Mouse (Mus musculus) liver, adult 2 months (tissue): ENCODE results near the gene Clec4f. TPM values are rescaled to one million over a fixed set of nuclear protein-coding genes. Genes with fewer than 3 reads are reported as not detected.

Experiments
- DNase-seq: peaks from one replicate; pipeline ENCODE4 v3.0.0-alpha.2; 2011; ENCODE audit warnings: low read depth, low spot score; ENCODE audit errors: extremely low read depth
- H3K27ac ChIP-seq: fragments of 200-500 bp; replicated peaks from 2 replicates; pipeline ENCODE4 v1.5.1; 2012; ENCODE audit warnings: low read depth, mild to moderate bottlenecking, control low read depth, inconsistent platforms, low read length; ENCODE audit not compliant: insufficient read depth
- H3K27me3 ChIP-seq: fragments of 200-500 bp; 2 replicates; pipeline ENCODE4 v1.6.1; 2012; ENCODE audit warnings: mild to moderate bottlenecking, moderate library complexity, low read length, inconsistent platforms; ENCODE audit not compliant: control insufficient read depth, insufficient read depth
- H3K36me3 ChIP-seq: fragments of 200-500 bp; 2 replicates; pipeline ENCODE4 v1.6.1; 2012; ENCODE audit warnings: low read length, inconsistent platforms; ENCODE audit not compliant: control insufficient read depth, insufficient read depth
- H3K4me1 ChIP-seq: fragments of 200-500 bp; 2 replicates; pipeline ENCODE4 v1.6.1; 2011; ENCODE audit warnings: low read length; ENCODE audit not compliant: control insufficient read depth, insufficient read depth
- H3K4me3 ChIP-seq: fragments of 200-500 bp; 2 replicates; pipeline ENCODE4 v1.5.1; 2011; ENCODE audit warnings: low read depth, mild to moderate bottlenecking, control low read depth, low read length, moderate library complexity; ENCODE audit not compliant: insufficient read depth
- H3K79me2 ChIP-seq: fragments of 200-500 bp; 2 replicates; pipeline ENCODE4 v1.6.1; 2012; ENCODE audit warnings: inconsistent platforms, mild to moderate bottlenecking, low read length, moderate library complexity; ENCODE audit not compliant: control insufficient read depth, insufficient read depth
- H3K9ac ChIP-seq: fragments of 200-500 bp; 2 replicates; pipeline ENCODE4 v1.6.1; 2012; ENCODE audit warnings: low read depth, mild to moderate bottlenecking, control low read depth, inconsistent platforms, low read length
- CTCF ChIP-seq: fragments of 200-500 bp; IDR thresholded peaks from 2 replicates; pipeline ENCODE4 v1.5.1; 2011; ENCODE audit warnings: low read depth, low read length, control low read depth
- POLR2A ChIP-seq: fragments of 200-500 bp; IDR thresholded peaks from 2 replicates; pipeline ENCODE4 v1.6.1; 2011; ENCODE audit warnings: low read length, control low read depth; ENCODE audit not compliant: insufficient read depth; ENCODE audit errors: extremely low read depth
- WGBS: fragments of 180-500 bp; shearing (Covaris S2); methylation state at CpG from one replicate; pipeline ENCODE4 v1.1.7; 2018; 5-methylcytosine and 5-hydroxymethylcytosine counted together
- polyA plus RNA-seq: library from polyadenylated mRNA; depleted of rRNA; stranded (reverse); fragments of >200 nt; gene quantifications from 2 replicates; pipeline ENCODE4 v1.2.3, GENCODE M21; 2012
- total RNA-seq: library from RNA; depleted of rRNA; stranded (reverse); fragments of >200 nt; gene quantifications from 2 replicates; pipeline ENCODE4 v1.2.3, GENCODE M21; 2014

Gene Clec4f
- total and polyA plus RNA-seq, 2 experiments: 52.3 to 171 TPM

GRCm38 (mm10) chr6:83702146-83702999 is 46.4 kb upstream of the Clec4f start:
- peaks cover 28% of the 10 kb centered on the region for H3K27me3 ChIP-seq
- H3K36me3 ChIP-seq: no peaks in the 10 kb centered on the region
- H3K4me1 ChIP-seq: no peaks in the 10 kb centered on the region
- no peak for DNase-seq
- 5% methylated on average over 53 of the region's 53 CpGs for WGBS
- H3K9ac ChIP-seq: no peak overlapping the region
- H3K27ac ChIP-seq: no peak overlapping the region
- TF ChIP-seq POLR2A (no peak), CTCF (no peak)
- no peak overlapping the region for H3K4me3 ChIP-seq
- H3K79me2 ChIP-seq: no peaks in the 10 kb centered on the region

- H3K79me2 ChIP-seq: no peaks in the 10 kb centered on the region
- TF ChIP-seq POLR2A: no peak
- TF ChIP-seq CTCF: no peak
- no peak overlapping the region for H3K27ac ChIP-seq
- WGBS: under 1% methylated on average over 11 of the region's 11 CpGs
- no peak overlapping the region for H3K4me3 ChIP-seq
- H3K36me3 ChIP-seq: no peaks in the 10 kb centered on the region
- H3K9ac ChIP-seq: no peak overlapping the region
- peaks cover 29% of the 10 kb centered on the region for H3K27me3 ChIP-seq
- H3K4me1 ChIP-seq: no peaks in the 10 kb centered on the region
- DNase-seq: no peak
Observed at GRCm38 (mm10) chr6:83701001-83701400, 45.0 kb upstream of the Clec4f start.

- WGBS: 11% methylated on average over 5 of the region's 5 CpGs
- Histone ChIP-seq H3K4me1 (no peaks in the 10 kb centered on the region), H3K27ac (no peak overlapping the region), H3K36me3 (no peaks in the 10 kb centered on the region), H3K4me3 (no peak overlapping the region), H3K9ac (no peak overlapping the region), H3K79me2 (no peaks in the 10 kb centered on the region), H3K27me3 (peaks cover 26% of the 10 kb centered on the region)
- DNase-seq: no peak
- TF ChIP-seq POLR2A: no peak
- no peak for TF ChIP-seq CTCF
Observed at GRCm38 (mm10) chr6:83699971-83700370, 44.0 kb upstream of the Clec4f start.

- no peak for DNase-seq
- no peak overlapping the region for H3K4me3 ChIP-seq
- TF ChIP-seq CTCF (no peak), POLR2A (no peak)
- peaks cover 12% of the 10 kb centered on the region; the same call in 1 of the 2 replicates for H3K27me3 ChIP-seq
- no peaks in the 10 kb centered on the region for H3K79me2 ChIP-seq
- H3K9ac ChIP-seq: no peak overlapping the region
- H3K36me3 ChIP-seq: no peaks in the 10 kb centered on the region
- WGBS: 7% methylated on average over 8 of the region's 8 CpGs
- H3K27ac ChIP-seq: no peak overlapping the region
- no peaks in the 10 kb centered on the region for H3K4me1 ChIP-seq
Observed at GRCm38 (mm10) chr6:83697932-83698331, 41.9 kb upstream of the Clec4f start.

GRCm38 (mm10) chr6:83696684-83697083 is 40.7 kb upstream of the Clec4f start:
- Histone ChIP-seq H3K27me3 (peaks cover 14% of the 10 kb centered on the region; the same call in 1 of the 2 replicates), H3K4me1 (no peaks in the 10 kb centered on the region), H3K9ac (no peak overlapping the region), H3K36me3 (no peaks in the 10 kb centered on the region), H3K79me2 (no peaks in the 10 kb centered on the region), H3K4me3 (no peak overlapping the region), H3K27ac (no peak overlapping the region)
- DNase-seq: no peak
- WGBS: 7% methylated on average over 7 of the region's 7 CpGs
- TF ChIP-seq CTCF: no peak

GRCm38 (mm10) chr6:83695731-83696130 is 39.7 kb upstream of the Clec4f start:
- Histone ChIP-seq H3K27ac (no peak overlapping the region), H3K79me2 (no peaks in the 10 kb centered on the region), H3K36me3 (no peaks in the 10 kb centered on the region), H3K9ac (no peak overlapping the region), H3K4me3 (no peak overlapping the region), H3K4me1 (no peaks in the 10 kb centered on the region), H3K27me3 (peaks cover 9% of the 10 kb centered on the region; the same call in 1 of the 2 replicates)
- DNase-seq: no peak
- TF ChIP-seq CTCF (no peak), POLR2A (no peak)
- WGBS: 5% methylated on average over 3 of the region's 3 CpGs
